Mouse (Mus musculus) kidney, embryonic 16.5 days (tissue): ENCODE data around the gene Dars. TPM values are rescaled to one million over a fixed set of nuclear protein-coding genes. Genes with fewer than 3 reads are reported as not detected.

Experiments used
- ATAC-seq: fragments of 200-750 bp; cut with Nextera tagmentation; 2 replicates; pipeline ENCODE4 v1.8.0; 2017; ENCODE audit warnings: moderate TSS enrichment; ENCODE audit not compliant: low FRiP score, low TSS enrichment
- H3K27ac ChIP-seq: fragments of 300-500 bp; sonication (generic); 2 replicates; pipeline ENCODE4 v1.5.1; 2014; ENCODE audit warnings: low read length
- H3K27me3 ChIP-seq: fragments of 300-500 bp; sonication (generic); 2 replicates; pipeline ENCODE4 v1.6.1; 2014; ENCODE audit warnings: low read length, control low read depth, mixed read lengths; ENCODE audit not compliant: insufficient read depth
- H3K36me3 ChIP-seq: fragments of 300-500 bp; sonication (generic); 2 replicates; pipeline ENCODE4 v1.6.1; 2014; ENCODE audit warnings: low read length, control low read depth, mixed read lengths; ENCODE audit not compliant: insufficient read depth
- H3K4me1 ChIP-seq: fragments of 300-500 bp; sonication (generic); 2 replicates; pipeline ENCODE4 v1.6.1; 2014; ENCODE audit warnings: low read length, control low read depth, mixed read lengths; ENCODE audit not compliant: insufficient read depth
- H3K4me2 ChIP-seq: fragments of 300-500 bp; sonication (generic); replicated peaks from 2 replicates; pipeline ENCODE4 v1.6.1; 2014; ENCODE audit warnings: low read depth, low read length
- H3K4me3 ChIP-seq: fragments of 300-500 bp; sonication (generic); 2 replicates; pipeline ENCODE4 v1.5.1; 2014; ENCODE audit warnings: mild to moderate bottlenecking, low read length
- H3K9ac ChIP-seq: fragments of 300-500 bp; sonication (generic); replicated peaks from 2 replicates; pipeline ENCODE4 v1.6.1; 2014; ENCODE audit warnings: low read length
- H3K9me3 ChIP-seq: fragments of 300-500 bp; sonication (generic); 2 replicates; pipeline ENCODE4 v1.6.1; 2016; ENCODE audit warnings: low read length, control low read depth
- WGBS: fragments of 180-500 bp; shearing (Covaris S2); extraction: QIAGEN DNeasy Blood & Tissue Kit; methylation state at CpG from one replicate; pipeline ENCODE4 v1.1.7; 2014; 5-methylcytosine and 5-hydroxymethylcytosine counted together
- polyA plus RNA-seq: library from polyadenylated mRNA; unstranded; fragments of >200 nt; fragmentation: Nextera tagmentation; extraction: Ambion mirVana; gene quantifications from 2 replicates; pipeline ENCODE4 v1.2.1, GENCODE M21; 2015

Dars gene
- polyA plus RNA-seq = 155 and 162 TPM in 2 replicates

DNA sequence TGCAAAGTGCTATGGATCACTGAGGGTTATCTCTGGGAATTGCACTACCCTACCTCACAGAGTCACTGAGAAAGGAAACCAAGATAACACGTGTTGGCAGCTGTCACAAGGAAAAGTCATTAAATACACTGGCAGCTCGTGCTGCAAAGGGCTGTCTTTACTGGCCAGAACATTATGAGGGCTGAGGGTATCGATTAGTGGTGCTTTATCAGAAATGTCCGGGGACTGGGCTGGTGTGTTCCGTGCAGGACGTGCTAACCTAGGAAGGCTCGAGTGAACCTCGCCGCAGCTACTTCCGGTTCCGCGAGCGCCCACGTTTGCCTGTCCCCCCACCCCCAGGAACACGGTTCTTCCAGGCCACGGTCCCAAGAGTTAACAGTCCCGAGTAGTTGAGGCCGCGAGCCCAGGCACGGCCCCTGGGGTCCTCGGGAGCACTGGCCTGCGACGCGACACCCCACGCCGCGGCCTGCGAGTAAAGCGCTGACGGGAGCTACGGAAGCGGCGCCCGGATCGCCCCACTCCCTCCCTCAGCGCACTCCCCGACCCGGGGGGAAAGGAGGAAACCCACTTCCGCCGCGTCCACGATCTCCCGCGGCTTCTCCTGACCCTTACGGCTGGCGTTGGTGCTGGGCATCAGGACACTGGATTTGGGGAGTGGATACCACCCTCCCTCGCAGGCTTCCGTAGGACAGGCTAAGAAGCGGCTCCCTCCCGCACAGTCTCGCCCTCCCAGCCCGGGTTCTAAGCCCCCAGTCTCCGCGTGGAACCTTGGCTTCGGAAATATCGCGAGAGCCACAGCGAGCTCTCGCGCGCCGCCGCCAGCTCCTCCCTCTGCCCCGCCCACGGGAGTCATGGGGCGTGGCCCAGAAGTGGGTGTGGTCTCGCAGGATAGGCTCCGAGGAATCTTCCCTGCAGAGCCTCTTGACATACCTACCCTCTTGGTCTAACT lies at the start of gene Dars:
Gene Dars, minus strand, starts transcription at position 785 of the 949 bp plus-strand sequence.
- Histone ChIP-seq H3K9ac (peak within 1 kb of the TSS; percentile 98), H3K4me1 (no peaks in the 10 kb centered on the region), H3K9me3 (no peaks in the 10 kb centered on the region), H3K27me3 (no peaks in the 10 kb centered on the region), H3K4me2 (peak within 1 kb of the TSS; percentile 76), H3K36me3 (peaks cover 12% of the 10 kb centered on the region; the same call in 1 of the 2 replicates), H3K4me3 (peak within 1 kb of the TSS; percentile 96), H3K27ac (peak within 1 kb of the TSS; percentile 95)
- peak; percentile 91 for ATAC-seq
- under 1% methylated on average over 67 of the region's 68 CpGs for WGBS

DNA sequence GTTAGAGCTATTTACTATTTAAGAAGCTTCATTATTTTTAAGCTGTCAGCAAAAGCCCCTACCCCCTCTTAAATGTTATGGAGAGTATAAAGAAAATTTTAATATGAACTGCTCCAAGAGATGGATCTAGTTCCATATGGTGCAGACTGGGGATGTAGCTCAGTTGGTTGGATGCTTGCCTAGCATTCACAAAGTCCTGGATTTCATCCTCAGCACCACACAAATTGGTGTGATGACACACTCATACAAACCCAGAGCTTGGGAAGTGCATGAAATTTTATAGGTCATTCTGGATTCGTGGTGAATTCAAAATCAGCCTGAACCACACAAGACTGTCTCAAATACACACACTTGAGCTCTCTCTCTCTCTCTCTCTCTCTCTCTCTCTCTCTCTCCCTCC lies 49.7 kb upstream of the Dars start:
- Histone ChIP-seq H3K36me3 (no peaks in the 10 kb centered on the region), H3K9me3 (no peaks in the 10 kb centered on the region), H3K27ac (no peak overlapping the region), H3K27me3 (no peaks in the 10 kb centered on the region), H3K4me1 (no peaks in the 10 kb centered on the region; the same call in 1 of the 2 replicates), H3K4me2 (no peak overlapping the region), H3K9ac (no peak overlapping the region), H3K4me3 (no peak overlapping the region)
- 52% methylated on average over 1 of the region's 1 CpGs for WGBS
- no peak for ATAC-seq

DNA sequence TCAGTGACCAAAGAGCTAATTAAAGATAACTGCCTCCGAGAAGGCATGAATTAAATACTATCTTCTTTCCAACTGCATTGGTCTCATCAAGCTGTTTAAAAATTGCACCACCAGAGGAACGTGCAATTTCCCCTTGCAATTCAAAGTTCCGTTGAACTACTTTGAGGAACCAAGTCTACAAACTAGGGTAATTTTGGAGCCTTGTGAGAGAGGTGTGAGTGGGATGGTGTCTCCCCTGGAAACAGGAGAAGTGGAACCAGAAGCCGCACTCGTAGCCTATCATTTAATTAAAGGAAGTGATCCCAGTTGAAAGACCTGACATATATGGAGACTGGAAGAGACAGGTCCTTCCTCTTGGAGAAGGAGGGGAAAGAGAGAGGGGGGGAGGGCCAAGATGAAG lies 46.3 kb upstream of the Dars start:
- no peak overlapping the region for H3K4me3 ChIP-seq
- no peak overlapping the region for H3K9ac ChIP-seq
- ATAC-seq = no peak
- WGBS = 75% methylated on average over 5 of the region's 5 CpGs
- no peaks in the 10 kb centered on the region for H3K4me1 ChIP-seq
- 0 out of 2 replicates have a peak, but pooled peaks cover 2% of the 10 kb centered on the region for H3K27me3 ChIP-seq
- no peak overlapping the region for H3K4me2 ChIP-seq
- H3K27ac ChIP-seq = no peak overlapping the region
- H3K9me3 ChIP-seq = no peaks in the 10 kb centered on the region
- H3K36me3 ChIP-seq = no peaks in the 10 kb centered on the region

DNA sequence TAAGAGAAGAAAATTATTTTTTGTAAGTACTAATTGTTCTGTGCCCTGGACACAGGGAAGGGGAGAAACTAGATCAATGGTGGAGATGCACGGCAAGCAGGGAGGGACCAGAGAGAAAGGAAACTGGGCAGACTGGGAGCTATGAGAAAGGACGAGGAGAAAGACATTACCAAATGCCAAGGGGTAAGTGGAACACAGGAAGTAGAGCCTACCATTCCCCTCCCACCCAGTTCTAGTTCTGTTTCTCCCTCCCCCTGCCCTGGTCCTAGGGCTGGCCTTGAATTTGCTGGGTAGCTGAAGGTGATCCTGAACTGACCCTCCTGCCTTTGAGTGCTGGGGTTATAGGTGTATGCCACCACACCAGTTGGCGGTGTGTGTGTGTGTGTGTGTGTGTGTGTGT lies 45.2 kb upstream of the Dars start:
- no peaks in the 10 kb centered on the region for H3K9me3 ChIP-seq
- H3K4me3 ChIP-seq = no peak overlapping the region
- H3K27me3 ChIP-seq = 0 out of 2 replicates have a peak, but pooled peaks cover 2% of the 10 kb centered on the region
- H3K9ac ChIP-seq = no peak overlapping the region
- no peak for ATAC-seq
- H3K4me1 ChIP-seq = no peaks in the 10 kb centered on the region
- H3K27ac ChIP-seq = no peak overlapping the region
- WGBS = 69% methylated on average over 3 of the region's 3 CpGs
- no peak overlapping the region for H3K4me2 ChIP-seq
- H3K36me3 ChIP-seq = no peaks in the 10 kb centered on the region

DNA sequence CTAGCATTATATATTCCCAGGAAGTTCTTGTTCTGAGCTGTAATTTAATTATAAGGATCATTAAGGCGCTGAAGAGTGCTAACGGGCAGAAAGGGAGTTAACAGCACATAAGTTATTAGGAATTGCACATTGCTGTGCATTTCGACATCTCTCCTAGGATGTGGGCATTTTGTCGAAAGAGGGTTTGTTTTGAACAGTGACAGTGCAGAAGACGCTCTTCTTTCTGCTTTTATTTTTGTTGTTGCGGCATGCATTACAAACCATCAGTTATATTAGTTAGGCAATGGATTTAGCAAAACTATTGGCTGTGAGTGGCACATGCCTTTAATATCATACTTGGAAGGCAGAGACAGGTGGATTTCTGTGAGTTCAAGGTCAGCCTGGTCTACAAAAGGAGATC lies 43.6 kb upstream of the Dars start:
- Histone ChIP-seq H3K9me3 (no peaks in the 10 kb centered on the region), H3K27ac (no peak overlapping the region), H3K27me3 (0 out of 2 replicates have a peak, but pooled peaks cover 2% of the 10 kb centered on the region), H3K4me3 (no peak overlapping the region), H3K4me2 (no peak overlapping the region), H3K9ac (no peak overlapping the region), H3K36me3 (no peaks in the 10 kb centered on the region), H3K4me1 (peaks cover 3% of the 10 kb centered on the region; the same call in 1 of the 2 replicates)
- ATAC-seq = no peak
- 63% methylated on average over 6 of the region's 6 CpGs for WGBS

DNA sequence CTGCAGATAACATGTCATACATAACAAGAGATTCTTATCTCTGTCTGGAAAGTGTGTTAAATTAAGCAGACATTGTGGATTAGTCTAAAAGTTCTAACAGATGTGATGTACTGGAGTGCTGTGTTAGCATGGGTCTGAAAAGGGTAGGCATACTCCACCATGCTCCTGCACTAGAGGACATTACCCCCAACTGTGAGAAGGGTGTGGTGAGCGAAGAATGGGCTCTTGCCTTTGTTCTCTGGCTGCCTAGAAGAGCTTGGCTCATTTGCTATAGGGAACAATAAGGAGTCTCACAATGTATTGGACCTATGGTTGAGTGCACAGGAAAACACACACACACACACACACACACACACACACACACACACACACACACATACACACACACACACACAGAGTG lies 42.3 kb upstream of the Dars start:
- H3K27ac ChIP-seq = no peak overlapping the region
- 84% methylated on average over 1 of the region's 1 CpGs for WGBS
- no peak overlapping the region for H3K9ac ChIP-seq
- H3K9me3 ChIP-seq = no peaks in the 10 kb centered on the region
- no peaks in the 10 kb centered on the region for H3K36me3 ChIP-seq
- no peak overlapping the region for H3K4me3 ChIP-seq
- H3K27me3 ChIP-seq = 0 out of 2 replicates have a peak, but pooled peaks cover 2% of the 10 kb centered on the region
- no peak overlapping the region for H3K4me2 ChIP-seq
- no peak for ATAC-seq
- H3K4me1 ChIP-seq = peaks cover 3% of the 10 kb centered on the region; the same call in 1 of the 2 replicates

DNA sequence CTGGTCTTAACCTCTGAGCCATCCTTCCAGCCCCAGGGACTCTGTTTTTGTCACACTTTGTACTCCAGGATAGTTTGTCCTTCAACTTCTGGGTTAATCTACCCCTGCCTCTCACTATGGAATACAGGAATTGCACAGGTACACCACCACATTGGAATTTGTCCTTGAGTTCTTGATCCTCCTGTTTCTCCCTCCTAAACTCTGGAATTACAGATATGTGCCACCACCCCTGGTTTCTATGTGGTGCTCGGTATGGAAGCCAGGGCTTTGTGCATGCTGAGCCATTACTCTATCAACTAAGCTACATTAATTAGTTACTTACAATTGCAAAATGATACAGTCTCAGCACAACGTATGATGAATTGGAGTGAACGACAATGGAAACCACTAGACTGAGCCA lies 41.8 kb upstream of the Dars start:
- no peaks in the 10 kb centered on the region for H3K9me3 ChIP-seq
- H3K4me2 ChIP-seq = no peak overlapping the region
- no peak overlapping the region for H3K9ac ChIP-seq
- ATAC-seq = no peak
- H3K4me3 ChIP-seq = no peak overlapping the region
- no peak overlapping the region for H3K27ac ChIP-seq
- H3K27me3 ChIP-seq = 0 out of 2 replicates have a peak, but pooled peaks cover 2% of the 10 kb centered on the region
- H3K36me3 ChIP-seq = no peaks in the 10 kb centered on the region
- WGBS = 82% methylated on average over 3 of the region's 3 CpGs
- peaks cover 3% of the 10 kb centered on the region; the same call in 1 of the 2 replicates for H3K4me1 ChIP-seq

DNA sequence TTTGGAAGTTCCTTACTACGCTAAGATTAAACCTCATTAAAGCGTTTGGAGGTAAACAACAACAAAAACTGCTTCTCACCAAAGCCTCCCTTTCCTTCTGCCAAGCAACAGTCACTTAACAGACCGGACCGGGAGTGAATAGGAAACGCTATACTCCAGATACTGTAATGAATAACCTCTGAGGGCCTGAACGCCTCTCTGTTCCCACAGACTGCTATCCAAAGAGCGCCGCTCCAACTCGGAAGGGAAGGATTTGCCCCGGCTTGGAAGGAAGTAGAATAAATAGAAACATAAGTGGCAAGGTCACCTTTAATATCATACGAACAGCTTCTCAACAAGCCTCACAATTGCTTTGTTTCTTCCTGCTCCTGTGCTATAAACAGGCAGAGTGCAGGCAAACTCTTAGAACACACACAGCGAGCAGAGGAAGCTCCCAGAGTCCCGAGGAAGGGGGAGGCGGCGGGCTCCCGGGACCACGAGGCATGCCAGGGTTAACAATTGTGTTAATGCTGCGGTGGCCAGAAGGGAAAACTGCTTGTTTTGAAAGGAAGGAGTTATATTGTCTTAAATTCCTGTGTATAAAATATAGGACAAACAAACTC lies 39.8 kb upstream of the Dars start:
- Histone ChIP-seq H3K9ac (peak overlapping the region; percentile 41), H3K27ac (no peak overlapping the region), H3K9me3 (no peaks in the 10 kb centered on the region), H3K4me2 (peak overlapping the region; percentile 47), H3K4me3 (peak overlapping the region; percentile 25), H3K4me1 (peaks cover 3% of the 10 kb centered on the region; the same call in 1 of the 2 replicates), H3K27me3 (0 out of 2 replicates have a peak, but pooled peaks cover 2% of the 10 kb centered on the region), H3K36me3 (no peaks in the 10 kb centered on the region)
- WGBS = 21% methylated on average over 18 of the region's 18 CpGs
- ATAC-seq = peak; percentile 87

DNA sequence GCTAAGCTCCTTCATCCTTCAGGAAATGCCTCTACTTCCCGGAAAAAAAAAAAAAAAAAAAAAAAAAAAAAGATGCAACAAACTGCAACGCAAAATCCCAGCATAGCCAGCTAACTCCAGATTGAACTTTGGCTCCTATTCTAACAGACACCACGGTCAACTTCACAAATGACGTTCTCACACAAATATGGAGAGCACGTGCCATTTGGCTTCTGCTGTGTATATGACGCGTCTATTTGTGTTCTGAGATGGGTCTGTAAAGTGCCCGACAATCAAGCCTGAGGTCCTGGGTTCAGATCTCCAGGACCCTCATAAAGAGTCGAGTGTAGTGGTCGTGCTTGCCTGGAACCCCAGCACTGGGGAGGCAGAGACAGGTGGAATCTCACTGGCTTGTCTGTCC lies 39.1 kb upstream of the Dars start:
- no peak for ATAC-seq
- no peak overlapping the region for H3K27ac ChIP-seq
- 82% methylated on average over 10 of the region's 10 CpGs for WGBS

More for the DNA sequence above, 39.1 kb upstream of the Dars start:
- 0 out of 2 replicates have a peak, but pooled peaks cover 2% of the 10 kb centered on the region for H3K27me3 ChIP-seq
- no peak overlapping the region for H3K4me2 ChIP-seq
- no peaks in the 10 kb centered on the region for H3K36me3 ChIP-seq
- H3K9ac ChIP-seq = no peak overlapping the region
- no peaks in the 10 kb centered on the region for H3K9me3 ChIP-seq
- peaks cover 3% of the 10 kb centered on the region; the same call in 1 of the 2 replicates for H3K4me1 ChIP-seq
- H3K4me3 ChIP-seq = no peak overlapping the region
